Mouse (Mus musculus): ENCODE measurements around the gene Rnf130. TPM values are rescaled to one million over a fixed set of nuclear protein-coding genes. Genes with fewer than 3 reads are reported as not detected.

Gene Rnf130
- polyA plus RNA-seq, 1 experiment from 2014 or later: 14.7 TPM

DNA sequence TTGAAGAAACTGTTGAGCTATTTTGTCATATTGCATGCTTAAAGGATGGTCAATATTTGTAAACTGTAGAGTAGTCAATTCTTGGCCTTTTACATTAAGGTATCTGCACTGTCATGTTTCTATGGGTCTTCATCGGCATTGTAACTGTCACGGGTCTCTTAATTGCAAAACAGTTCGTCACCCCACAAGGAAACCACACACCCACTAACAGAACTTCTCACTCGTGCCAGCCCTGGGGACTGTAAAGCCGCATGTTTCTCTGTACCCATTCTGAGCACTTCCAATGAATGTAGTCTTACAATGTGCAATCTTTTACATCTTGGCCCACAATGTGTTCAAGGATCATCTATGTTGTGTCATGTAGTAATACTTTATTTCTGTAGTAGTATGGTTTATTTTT lies 80.1 kb downstream of the Rnf130 start:
- Histone ChIP-seq H3K4me2 (ENCODE audit: low read depth, low read length) (no peak overlapping the region), H3K9ac (ENCODE audit: low read depth, low read length) (no peak overlapping the region), H3K4me3 (ENCODE audit: low read length) (no peak overlapping the region), H3K27ac (ENCODE audit: low read length) (no peak overlapping the region), H3K27me3 (replicated peaks; ENCODE audit: control insufficient read depth, insufficient read depth, low read length) (no peaks in the 10 kb centered on the region), H3K4me1 (ENCODE audit: control insufficient read depth, insufficient read depth, low read length) (no peaks in the 10 kb centered on the region), H3K9me3 (ENCODE audit: control insufficient read depth, low read length) (no peaks in the 10 kb centered on the region), H3K36me3 (ENCODE audit: control insufficient read depth, insufficient read depth, low read length) (no peaks in the 10 kb centered on the region)
- 89% methylated on average over 5 of the region's 5 CpGs for WGBS
- ATAC-seq: no peak

DNA sequence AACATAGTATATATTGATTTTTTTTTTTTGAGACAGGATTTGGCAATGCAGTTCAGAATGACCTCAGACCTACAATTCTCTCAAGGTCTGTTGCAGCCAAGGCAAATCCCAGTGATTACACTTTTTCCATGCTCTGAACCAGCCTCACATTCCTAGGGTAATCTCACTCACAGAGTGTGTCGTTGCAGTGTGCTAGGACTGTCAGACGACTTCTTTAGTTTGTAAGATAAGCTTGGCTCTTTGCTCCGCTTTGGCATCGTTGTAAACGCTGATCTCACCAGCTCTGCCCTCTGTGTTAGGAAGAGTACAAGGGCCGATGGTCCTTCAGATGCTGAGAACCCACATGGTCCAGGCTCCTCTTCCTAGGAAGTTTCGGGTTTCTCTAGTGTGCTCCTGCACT lies 80.9 kb downstream of the Rnf130 start:
- H3K4me2 ChIP-seq (ENCODE audit: low read depth, low read length): no peak overlapping the region
- no peak overlapping the region for H3K4me3 ChIP-seq (ENCODE audit: low read length)
- no peaks in the 10 kb centered on the region for H3K36me3 ChIP-seq (ENCODE audit: control insufficient read depth, insufficient read depth, low read length)
- ATAC-seq: no peak
- no peak overlapping the region for H3K27ac ChIP-seq (ENCODE audit: low read length)
- H3K9me3 ChIP-seq (ENCODE audit: control insufficient read depth, low read length): no peaks in the 10 kb centered on the region
- no peaks in the 10 kb centered on the region for H3K4me1 ChIP-seq (ENCODE audit: control insufficient read depth, insufficient read depth, low read length)
- WGBS: 73% methylated on average over 7 of the region's 7 CpGs
- no peaks in the 10 kb centered on the region for H3K27me3 ChIP-seq (replicated peaks; ENCODE audit: control insufficient read depth, insufficient read depth, low read length)
- H3K9ac ChIP-seq (ENCODE audit: low read depth, low read length): no peak overlapping the region

DNA sequence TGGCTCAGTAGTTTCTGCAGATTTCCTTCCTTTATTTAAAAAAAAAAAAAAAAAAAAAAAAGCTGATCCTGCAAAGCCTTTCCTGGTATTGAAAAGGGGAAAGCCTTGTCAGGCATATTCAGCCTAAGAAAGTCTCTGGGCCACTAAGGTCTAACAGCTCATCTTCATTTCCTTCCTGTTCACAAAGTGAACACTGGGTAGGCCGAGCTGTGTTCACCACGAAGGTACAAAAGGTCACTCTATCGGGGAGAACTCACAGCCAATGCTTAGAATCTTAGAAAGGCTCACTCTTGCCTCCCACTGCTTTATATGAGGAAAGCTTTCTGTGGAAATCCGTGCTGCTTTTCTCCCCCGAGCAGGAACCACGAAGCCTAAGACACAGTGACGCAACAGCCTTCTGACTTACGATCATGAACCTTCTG lies 83.7 kb downstream of the Rnf130 start:
- peak; percentile 71 for ATAC-seq
- 73% methylated on average over 8 of the region's 8 CpGs for WGBS

DNA sequence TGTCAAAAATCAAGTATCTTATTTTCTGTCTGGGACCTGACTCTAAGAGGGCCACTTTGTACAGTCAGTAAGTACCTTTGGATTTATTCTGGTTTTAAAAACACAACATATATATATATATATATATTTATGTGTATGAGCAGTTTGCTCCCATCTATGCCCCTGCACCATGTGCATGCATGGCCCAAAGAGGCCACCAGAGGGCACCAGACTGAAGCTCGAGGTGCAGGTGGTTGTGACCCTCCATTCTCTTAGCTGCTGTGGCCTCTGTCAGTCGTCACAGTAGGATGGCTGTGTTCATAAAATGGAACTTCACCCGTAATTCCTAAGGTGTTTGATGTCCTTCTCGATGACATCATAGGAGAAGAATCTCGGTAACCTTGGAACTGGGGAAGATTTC lies 89.2 kb downstream of the Rnf130 start:
- Histone ChIP-seq H3K9me3 (ENCODE audit: control insufficient read depth, low read length) (no peaks in the 10 kb centered on the region), H3K9ac (ENCODE audit: low read depth, low read length) (no peak overlapping the region), H3K27ac (ENCODE audit: low read length) (no peak overlapping the region), H3K4me3 (ENCODE audit: low read length) (no peak overlapping the region), H3K4me1 (ENCODE audit: control insufficient read depth, insufficient read depth, low read length) (no peaks in the 10 kb centered on the region), H3K36me3 (ENCODE audit: control insufficient read depth, insufficient read depth, low read length) (no peaks in the 10 kb centered on the region), H3K27me3 (replicated peaks; ENCODE audit: control insufficient read depth, insufficient read depth, low read length) (no peaks in the 10 kb centered on the region), H3K4me2 (ENCODE audit: low read depth, low read length) (no peak overlapping the region)
- ATAC-seq: peak; percentile 56; the same call in 1 of the 2 replicates
- WGBS: 14% methylated on average over 5 of the region's 5 CpGs

More for the DNA sequence above, 83.7 kb downstream of the Rnf130 start:
- no peak overlapping the region for H3K4me2 ChIP-seq (ENCODE audit: low read depth, low read length)
- no peak overlapping the region for H3K9ac ChIP-seq (ENCODE audit: low read depth, low read length)
- no peaks in the 10 kb centered on the region for H3K27me3 ChIP-seq (replicated peaks; ENCODE audit: control insufficient read depth, insufficient read depth, low read length)
- H3K36me3 ChIP-seq (ENCODE audit: control insufficient read depth, insufficient read depth, low read length): no peaks in the 10 kb centered on the region
- no peaks in the 10 kb centered on the region for H3K9me3 ChIP-seq (ENCODE audit: control insufficient read depth, low read length)
- H3K27ac ChIP-seq (ENCODE audit: low read length): peak overlapping the region; percentile 23; the same call in 1 of the 2 replicates
- no peaks in the 10 kb centered on the region for H3K4me1 ChIP-seq (ENCODE audit: control insufficient read depth, insufficient read depth, low read length)
- no peak overlapping the region for H3K4me3 ChIP-seq (ENCODE audit: low read length)

DNA sequence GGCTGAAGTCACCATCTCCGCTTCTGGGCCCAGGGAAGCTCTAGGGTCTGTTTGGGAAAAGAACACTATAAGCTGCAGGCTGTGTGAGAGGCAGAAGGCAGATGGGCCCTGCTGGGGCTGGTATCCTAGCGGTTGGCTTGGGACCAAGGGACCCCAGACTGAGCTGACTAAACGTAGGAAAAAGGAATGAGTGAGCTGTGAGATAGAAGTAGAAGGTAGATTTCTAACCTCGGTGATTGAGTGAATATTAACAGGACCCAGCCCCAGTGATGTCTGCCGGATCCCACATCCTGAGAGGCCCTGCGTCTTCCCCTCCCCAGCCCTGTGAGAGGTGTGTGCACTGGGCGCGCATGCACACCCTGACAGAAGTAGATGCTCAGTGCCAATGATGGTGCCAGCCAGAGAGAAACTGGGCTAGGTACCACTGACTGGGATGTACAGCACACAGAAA lies 97.5 kb downstream of the Rnf130 start:
- 91% methylated on average over 8 of the region's 8 CpGs for WGBS
- Histone ChIP-seq H3K36me3 (ENCODE audit: control insufficient read depth, insufficient read depth, low read length) (no peaks in the 10 kb centered on the region), H3K9me3 (ENCODE audit: control insufficient read depth, low read length) (no peaks in the 10 kb centered on the region), H3K4me2 (ENCODE audit: low read depth, low read length) (no peak overlapping the region), H3K9ac (ENCODE audit: low read depth, low read length) (peak overlapping the region; percentile 1; the same call in 1 of the 2 replicates), H3K27me3 (replicated peaks; ENCODE audit: control insufficient read depth, insufficient read depth, low read length) (no peaks in the 10 kb centered on the region), H3K4me1 (ENCODE audit: control insufficient read depth, insufficient read depth, low read length) (no peaks in the 10 kb centered on the region), H3K4me3 (ENCODE audit: low read length) (no peak overlapping the region), H3K27ac (ENCODE audit: low read length) (no peak overlapping the region)
- no peak for ATAC-seq

DNA sequence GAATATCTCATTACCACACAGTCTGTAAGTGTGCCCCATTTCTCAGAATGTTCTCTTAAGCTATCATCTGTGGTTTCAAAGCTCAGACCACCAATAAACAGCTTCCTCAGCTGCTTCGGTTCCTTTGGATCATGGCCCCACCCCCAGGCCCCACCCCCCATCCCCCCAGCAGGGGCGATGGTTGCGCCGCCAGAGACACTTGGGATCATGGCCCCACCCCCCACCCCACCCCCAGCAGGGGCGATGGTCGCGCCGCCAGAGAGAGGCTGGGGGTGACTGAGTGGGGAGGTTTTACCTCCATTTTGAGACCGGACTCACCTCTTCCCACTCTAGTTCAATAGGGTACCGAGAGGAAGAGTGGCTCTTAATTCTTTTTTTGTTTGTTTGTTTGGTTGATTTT lies 102.6 kb downstream of the Rnf130 start:
- Histone ChIP-seq H3K27ac (ENCODE audit: low read length) (no peak overlapping the region), H3K4me1 (ENCODE audit: control insufficient read depth, insufficient read depth, low read length) (peaks cover 11% of the 10 kb centered on the region), H3K9me3 (ENCODE audit: control insufficient read depth, low read length) (no peaks in the 10 kb centered on the region), H3K4me3 (ENCODE audit: low read length) (no peak overlapping the region), H3K9ac (ENCODE audit: low read depth, low read length) (no peak overlapping the region), H3K4me2 (ENCODE audit: low read depth, low read length) (0 out of 2 replicates have a peak overlapping the region, but pooled peaks have one; percentile 30), H3K36me3 (ENCODE audit: control insufficient read depth, insufficient read depth, low read length) (no peaks in the 10 kb centered on the region), H3K27me3 (replicated peaks; ENCODE audit: control insufficient read depth, insufficient read depth, low read length) (no peaks in the 10 kb centered on the region)
- 7% methylated on average over 10 of the region's 10 CpGs for WGBS
- ATAC-seq: no peak

DNA sequence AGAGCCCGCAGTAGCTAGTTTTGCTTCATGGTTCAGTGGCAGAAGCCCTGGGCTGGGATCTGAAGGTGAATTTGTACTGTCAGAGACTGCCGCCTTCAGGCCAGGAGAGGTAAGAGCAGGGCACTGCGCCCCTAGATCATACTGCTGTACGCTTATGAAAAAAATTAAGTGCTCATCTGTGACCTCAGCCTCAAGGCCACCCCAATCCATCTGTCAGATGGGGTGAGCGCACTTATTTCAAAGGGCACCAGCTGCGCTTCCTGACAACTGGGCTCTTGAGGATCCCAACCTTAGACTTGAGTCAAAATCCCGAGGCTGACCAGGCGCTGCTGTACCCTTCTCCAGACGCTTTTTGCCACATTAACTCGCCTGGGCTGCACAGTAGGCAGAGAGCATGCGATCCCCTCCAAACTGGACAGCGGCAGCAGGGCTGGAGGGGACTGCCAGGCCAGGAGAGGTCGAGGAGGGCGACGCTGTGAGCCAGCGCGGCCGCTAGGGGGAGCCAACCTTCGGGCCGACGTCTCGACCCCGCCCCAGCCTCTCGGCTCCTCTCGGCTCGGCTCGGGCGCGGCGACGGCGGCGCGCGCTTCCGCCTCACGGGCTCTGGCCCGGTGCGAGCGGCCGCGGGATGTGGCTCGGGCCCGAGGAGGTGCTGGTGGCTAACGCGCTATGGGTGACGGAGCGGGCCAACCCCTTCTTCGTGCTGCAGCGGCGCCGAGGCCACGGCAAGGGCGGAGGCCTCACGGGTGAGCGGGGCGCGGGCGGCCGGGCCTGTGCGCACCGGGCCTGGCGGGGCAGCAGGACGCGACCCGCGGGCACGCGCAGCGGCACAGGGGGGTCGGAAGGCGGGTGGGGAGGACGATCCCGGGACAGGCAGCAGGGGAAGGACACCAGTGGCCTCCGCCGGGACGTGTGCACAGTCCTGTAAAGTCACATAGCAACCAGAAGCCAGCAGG lies 105.9 kb downstream of the Rnf130 start, which contains the start of gene Tbc1d9b:
Gene Tbc1d9b, plus strand, starts transcription at position 586 of the 956 bp plus-strand sequence.
- Histone ChIP-seq H3K9ac (ENCODE audit: low read depth, low read length) (peak within 1 kb of the TSS; percentile 100), H3K36me3 (ENCODE audit: control insufficient read depth, insufficient read depth, low read length) (no peaks in the 10 kb centered on the region), H3K27ac (ENCODE audit: low read length) (peak within 1 kb of the TSS; percentile 82), H3K9me3 (ENCODE audit: control insufficient read depth, low read length) (no peaks in the 10 kb centered on the region), H3K4me3 (ENCODE audit: low read length) (peak within 1 kb of the TSS; percentile 92), H3K4me1 (ENCODE audit: control insufficient read depth, insufficient read depth, low read length) (peaks cover 18% of the 10 kb centered on the region), H3K4me2 (ENCODE audit: low read depth, low read length) (peak within 1 kb of the TSS; percentile 96), H3K27me3 (replicated peaks; ENCODE audit: control insufficient read depth, insufficient read depth, low read length) (no peaks in the 10 kb centered on the region)
- peak; percentile 95 for ATAC-seq
- WGBS: under 1% methylated on average over 69 of the region's 77 CpGs

DNA sequence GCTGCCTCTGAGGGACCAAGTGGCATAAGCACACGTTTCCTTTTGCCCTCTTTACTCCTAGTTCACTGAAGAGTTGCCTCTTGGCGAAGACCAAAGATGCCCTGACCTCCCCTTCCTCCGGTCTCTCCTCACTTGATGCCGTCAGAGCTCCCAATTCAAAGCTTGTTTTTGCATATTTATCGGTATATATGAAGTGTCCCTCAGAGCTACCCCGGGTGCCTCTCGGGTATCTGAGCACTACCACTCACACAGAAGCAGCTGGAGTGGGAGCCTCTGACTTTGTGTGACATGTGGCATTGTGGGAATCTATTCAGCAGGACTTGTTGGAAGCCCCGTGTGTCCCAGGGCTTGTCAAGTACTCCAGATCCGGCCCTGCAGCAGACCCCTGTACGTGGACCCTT lies 106.7 kb downstream of the Rnf130 start:
- peak; percentile 22; the same call in 1 of the 2 replicates for ATAC-seq
- peaks cover 18% of the 10 kb centered on the region for H3K4me1 ChIP-seq (ENCODE audit: control insufficient read depth, insufficient read depth, low read length)
- 0 out of 2 replicates have a peak, but pooled peaks cover 2% of the 10 kb centered on the region for H3K36me3 ChIP-seq (ENCODE audit: control insufficient read depth, insufficient read depth, low read length)
- H3K4me2 ChIP-seq (ENCODE audit: low read depth, low read length): peak overlapping the region; percentile 89
- 9% methylated on average over 10 of the region's 10 CpGs for WGBS
- H3K9me3 ChIP-seq (ENCODE audit: control insufficient read depth, low read length): no peaks in the 10 kb centered on the region
- peak overlapping the region; percentile 100 for H3K9ac ChIP-seq (ENCODE audit: low read depth, low read length)
- no peaks in the 10 kb centered on the region for H3K27me3 ChIP-seq (replicated peaks; ENCODE audit: control insufficient read depth, insufficient read depth, low read length)
- peak overlapping the region; percentile 92 for H3K4me3 ChIP-seq (ENCODE audit: low read length)
- H3K27ac ChIP-seq (ENCODE audit: low read length): peak overlapping the region; percentile 82

DNA sequence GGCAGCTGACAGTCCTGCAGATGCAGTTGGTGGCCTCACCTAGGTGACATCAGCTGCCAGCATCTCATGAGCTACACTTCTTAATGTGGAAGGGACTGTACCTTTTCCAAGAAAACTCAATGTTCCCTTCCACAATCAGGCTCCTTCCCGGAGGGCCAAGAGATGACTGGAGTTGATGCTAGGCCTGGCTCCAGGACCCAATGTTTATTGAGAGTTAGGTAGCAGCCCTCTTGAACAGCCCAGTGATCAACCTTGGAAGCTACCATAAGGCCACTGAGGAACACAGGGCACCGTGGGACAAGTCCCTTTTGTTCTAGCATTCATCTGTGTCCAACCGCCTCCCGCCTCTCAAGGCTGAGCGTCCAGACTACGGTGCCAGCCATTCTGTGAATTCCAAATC lies 107.1 kb downstream of the Rnf130 start:
- WGBS: 83% methylated on average over 6 of the region's 6 CpGs
- H3K9ac ChIP-seq (ENCODE audit: low read depth, low read length): peak overlapping the region; percentile 100
- H3K4me1 ChIP-seq (ENCODE audit: control insufficient read depth, insufficient read depth, low read length): peaks cover 18% of the 10 kb centered on the region
- H3K27me3 ChIP-seq (replicated peaks; ENCODE audit: control insufficient read depth, insufficient read depth, low read length): no peaks in the 10 kb centered on the region
- no peaks in the 10 kb centered on the region for H3K9me3 ChIP-seq (ENCODE audit: control insufficient read depth, low read length)
- 0 out of 2 replicates have a peak, but pooled peaks cover 2% of the 10 kb centered on the region for H3K36me3 ChIP-seq (ENCODE audit: control insufficient read depth, insufficient read depth, low read length)
- no peak overlapping the region for H3K27ac ChIP-seq (ENCODE audit: low read length)
- H3K4me3 ChIP-seq (ENCODE audit: low read length): peak overlapping the region; percentile 92
- H3K4me2 ChIP-seq (ENCODE audit: low read depth, low read length): peak overlapping the region; percentile 89
- no peak for ATAC-seq
